Mouse (Mus musculus): Measurements from ENCODE around the gene Zzz3. TPM values are rescaled to one million over a fixed set of nuclear protein-coding genes. Genes with fewer than 3 reads are reported as not detected.

The Zzz3 gene
- total RNA-seq, 2 experiments from 2014 or later, result 66.1 to 70.7 TPM

DNA sequence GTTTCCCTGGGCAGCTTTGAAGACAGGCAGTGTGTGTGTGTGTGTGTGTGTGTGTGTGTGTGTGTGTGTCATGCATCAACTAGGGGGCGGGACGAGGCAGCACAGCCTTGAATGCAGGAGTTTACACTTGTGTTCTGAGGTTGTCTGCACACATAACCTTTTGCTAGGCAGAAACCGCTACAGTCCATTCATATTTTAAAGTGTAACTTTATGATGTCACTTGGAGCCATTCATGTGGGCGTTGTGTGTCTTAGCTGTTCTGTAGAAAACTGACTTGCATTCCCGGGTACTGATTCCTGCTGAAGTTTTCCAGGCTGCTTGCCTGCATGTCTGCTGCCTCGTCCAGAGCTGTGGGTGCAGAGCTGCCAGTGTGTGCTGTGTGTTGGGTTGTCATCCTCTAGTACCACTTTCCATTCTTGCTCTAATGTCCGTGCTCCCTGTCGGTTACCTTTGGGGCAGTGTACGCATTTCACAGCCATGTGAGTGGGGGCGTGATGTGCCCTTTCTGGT, 66.8 kb downstream of the Zzz3 start:
- ATAC-seq (replicated peaks; ENCODE audit: low FRiP score, low TSS enrichment, poor library complexity, severe bottlenecking), result no peak

DNA sequence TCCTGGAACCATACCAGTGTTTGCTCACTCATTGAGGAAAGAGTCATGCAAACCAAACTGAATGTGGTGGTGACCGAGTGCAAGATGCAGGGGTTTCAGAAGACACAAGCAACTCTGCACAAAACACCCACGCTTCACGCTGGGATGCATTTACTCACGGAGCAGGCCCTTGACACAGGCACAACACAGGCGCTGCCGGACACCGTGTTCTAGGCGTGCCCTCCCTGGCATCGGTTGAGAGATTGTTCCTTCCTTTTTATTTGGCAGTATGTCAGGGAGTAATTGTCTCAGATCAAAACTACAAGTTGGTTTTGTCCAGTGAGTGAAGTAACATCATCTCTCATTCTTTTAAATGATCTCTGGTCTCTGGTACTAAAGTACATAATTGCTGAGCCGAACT, 67.6 kb downstream of the Zzz3 start:
- ATAC-seq (replicated peaks; ENCODE audit: low FRiP score, low TSS enrichment, poor library complexity, severe bottlenecking), result no peak

DNA sequence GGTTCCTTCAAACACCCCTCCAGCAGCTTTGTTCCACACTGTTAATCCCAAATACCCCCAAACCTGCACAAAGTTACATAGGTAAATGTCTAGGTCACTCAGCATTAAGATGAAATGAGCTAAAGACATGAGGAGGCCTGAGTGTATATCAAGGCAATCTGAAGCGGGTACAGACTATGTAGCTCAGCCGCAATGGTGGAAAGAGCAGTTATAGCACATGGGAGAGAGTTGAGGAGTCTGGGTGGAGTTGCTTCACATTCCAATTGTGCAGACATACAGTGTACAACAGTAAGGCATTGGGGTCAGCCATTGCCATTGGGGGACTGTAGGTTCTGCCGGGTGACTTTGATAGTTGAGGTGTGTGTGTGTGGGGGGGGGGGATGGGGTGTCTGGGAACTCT, 69.2 kb downstream of the Zzz3 start:
- no peak for ATAC-seq (replicated peaks; ENCODE audit: low FRiP score, low TSS enrichment, poor library complexity, severe bottlenecking)

DNA sequence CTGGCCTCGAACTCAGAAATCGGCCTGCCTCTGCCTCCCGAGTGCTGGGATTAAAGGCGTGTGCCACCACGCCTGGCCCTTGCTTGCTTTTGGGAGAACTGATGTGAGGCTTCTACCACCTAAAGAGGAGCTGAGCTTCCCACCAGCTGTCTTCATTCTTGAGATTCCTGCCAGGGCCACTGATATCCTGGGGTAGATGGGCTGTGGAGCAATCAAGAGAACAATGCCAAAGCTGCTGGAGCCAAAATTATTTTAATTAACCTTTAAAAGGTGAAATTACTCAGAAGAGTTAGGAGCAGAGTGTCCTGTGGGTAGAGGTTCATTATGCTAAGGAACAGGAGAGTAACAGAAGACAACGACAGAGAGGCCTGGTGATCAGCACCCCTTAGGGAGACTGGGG, 70.1 kb downstream of the Zzz3 start:
- no peak for ATAC-seq (replicated peaks; ENCODE audit: low FRiP score, low TSS enrichment, poor library complexity, severe bottlenecking)

DNA sequence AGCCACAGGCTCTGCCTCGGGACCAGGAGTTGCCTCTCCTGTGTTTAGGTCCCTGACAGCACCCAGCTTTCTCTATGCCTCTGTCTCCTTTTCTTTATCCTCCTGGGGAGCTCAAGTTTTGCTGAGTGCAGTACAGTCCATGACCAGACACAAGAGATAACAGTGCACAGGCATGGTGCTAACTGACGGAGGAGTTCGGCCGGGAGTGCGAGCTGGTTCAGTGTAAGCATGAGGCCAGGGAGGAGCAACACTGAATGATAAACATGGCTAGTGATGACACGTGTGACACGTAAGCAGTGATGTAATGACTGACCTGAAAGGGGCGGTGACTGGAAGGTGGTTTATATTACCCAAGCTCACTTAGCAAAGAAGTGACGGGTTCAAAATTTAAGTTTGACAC, 71.6 kb downstream of the Zzz3 start:
- ATAC-seq (replicated peaks; ENCODE audit: low FRiP score, low TSS enrichment, poor library complexity, severe bottlenecking), result peak; percentile 78

DNA sequence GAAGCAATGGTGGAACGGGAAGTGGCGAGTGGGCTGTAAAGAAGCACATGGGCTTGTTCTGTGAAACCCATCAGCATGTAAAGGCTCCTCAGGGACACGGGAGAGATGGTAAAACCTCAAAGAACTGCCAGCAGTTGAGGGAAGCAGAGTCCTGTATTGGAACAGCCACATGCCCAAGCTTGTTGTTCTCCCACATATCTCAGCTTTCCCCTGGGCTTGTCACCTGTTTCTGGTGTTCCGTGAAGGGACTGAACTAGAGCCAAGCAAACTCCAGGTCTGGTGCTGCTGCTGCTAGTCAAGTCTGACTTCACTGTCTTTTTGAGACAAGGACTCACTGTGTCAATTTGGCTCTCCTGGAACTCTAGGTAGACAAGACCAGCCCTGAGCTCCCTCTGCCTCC, 72.0 kb downstream of the Zzz3 start:
- 0 out of 2 replicates have a peak, but pooled peaks have one; percentile 28 for ATAC-seq (replicated peaks; ENCODE audit: low FRiP score, low TSS enrichment, poor library complexity, severe bottlenecking)

DNA sequence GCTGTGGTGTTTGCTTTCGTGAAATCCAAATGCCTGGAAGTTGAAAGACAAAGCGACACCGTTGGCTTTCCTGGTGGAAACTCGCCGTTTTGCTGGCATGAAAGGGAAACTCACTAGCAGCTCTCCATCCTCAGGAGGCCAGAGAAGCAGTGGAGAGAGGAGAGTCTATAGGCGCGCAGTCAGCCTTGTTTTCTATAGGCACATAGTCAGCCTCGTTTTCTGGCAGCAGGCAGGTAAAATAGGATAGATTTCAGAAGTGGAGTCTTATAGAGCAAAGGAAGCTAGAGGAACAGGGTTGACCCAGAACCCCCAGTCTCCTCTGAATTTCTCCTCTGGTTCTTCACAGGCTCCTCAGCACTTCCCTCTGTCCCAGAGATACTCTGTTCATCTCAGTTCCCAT, 72.8 kb downstream of the Zzz3 start:
- ATAC-seq (replicated peaks; ENCODE audit: low FRiP score, low TSS enrichment, poor library complexity, severe bottlenecking), result no peak

DNA sequence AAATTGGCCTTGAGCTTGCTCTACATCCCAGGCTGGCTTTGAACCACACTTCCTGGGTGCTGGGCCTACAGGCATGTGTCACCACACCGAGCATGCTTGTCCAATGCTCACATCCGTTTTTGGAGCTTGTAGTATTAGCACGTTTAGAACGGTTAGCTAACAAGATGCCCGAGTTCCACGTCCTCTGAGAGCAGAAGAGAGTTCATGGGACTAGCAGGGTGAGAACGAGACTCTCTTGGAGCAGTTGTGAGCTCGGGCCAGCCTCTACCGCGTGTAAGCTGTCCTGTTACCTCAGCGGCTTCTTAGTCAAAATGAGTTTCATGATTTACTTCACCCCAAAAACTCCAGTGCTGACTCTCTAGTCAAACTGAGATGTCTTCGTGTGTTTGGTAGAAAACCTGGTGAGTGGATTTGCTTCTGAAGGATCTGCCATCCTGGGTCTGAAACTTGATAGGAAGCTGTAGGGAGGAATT, 73.3 kb downstream of the Zzz3 start:
- ATAC-seq (replicated peaks; ENCODE audit: low FRiP score, low TSS enrichment, poor library complexity, severe bottlenecking), result no peak

DNA sequence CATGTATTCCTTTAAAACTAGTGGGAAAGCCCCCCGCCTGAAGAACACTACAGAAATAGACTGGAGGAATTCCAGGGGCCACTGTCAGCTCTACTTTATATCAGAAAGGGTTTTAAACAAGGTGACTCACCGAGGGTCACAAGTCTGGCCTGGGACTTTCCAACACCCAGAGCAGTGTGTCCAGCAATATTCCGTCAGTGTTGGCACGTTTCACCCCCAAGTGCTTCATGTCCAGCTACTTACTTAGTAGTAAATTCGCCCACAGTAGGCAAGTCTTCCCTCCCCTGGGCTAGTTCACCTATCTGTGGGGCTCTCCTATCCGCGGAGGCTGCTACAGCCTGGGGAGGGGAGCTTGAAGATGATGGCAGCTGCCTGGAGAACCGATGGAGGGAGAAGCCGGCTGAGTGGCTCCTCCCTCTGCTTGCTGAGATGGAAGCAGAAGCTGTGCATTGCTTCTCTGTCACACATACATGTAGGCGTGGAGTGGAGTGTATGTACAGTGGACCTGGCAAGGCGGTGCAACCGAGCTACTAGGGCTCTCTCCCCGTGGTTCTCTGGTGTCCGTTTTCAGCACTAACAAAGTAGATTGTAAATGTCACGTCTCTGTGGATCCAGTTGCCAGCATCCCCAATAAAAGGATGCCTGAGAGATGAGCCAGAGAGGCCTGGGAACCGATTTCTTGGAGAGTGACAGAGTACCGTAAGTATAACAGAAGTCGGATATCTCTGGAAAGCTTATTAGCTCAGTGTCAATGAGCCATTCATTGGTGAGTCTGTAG, 74.3 kb downstream of the Zzz3 start:
- ATAC-seq (replicated peaks; ENCODE audit: low FRiP score, low TSS enrichment, poor library complexity, severe bottlenecking), result no peak

DNA sequence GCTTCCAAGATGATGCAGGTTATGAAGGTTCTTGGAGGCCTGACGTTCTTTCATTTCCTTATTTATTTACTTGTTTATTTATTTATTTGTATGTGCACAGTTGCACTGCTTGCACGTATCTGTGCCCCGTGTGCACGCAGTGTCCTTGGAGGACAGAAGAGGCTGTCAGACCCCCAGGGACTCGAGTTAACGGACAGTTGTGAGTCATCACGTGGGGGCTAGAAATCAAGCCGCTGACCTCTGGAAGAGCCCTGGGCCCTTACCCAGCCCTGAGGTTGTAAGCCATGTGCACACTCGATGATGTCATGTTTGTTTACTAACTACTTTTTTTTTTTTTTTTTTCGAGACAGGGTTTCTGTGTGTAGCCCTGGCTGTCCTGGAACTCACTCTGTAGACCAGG, 75.1 kb downstream of the Zzz3 start:
- no peak for ATAC-seq (replicated peaks; ENCODE audit: low FRiP score, low TSS enrichment, poor library complexity, severe bottlenecking)

DNA sequence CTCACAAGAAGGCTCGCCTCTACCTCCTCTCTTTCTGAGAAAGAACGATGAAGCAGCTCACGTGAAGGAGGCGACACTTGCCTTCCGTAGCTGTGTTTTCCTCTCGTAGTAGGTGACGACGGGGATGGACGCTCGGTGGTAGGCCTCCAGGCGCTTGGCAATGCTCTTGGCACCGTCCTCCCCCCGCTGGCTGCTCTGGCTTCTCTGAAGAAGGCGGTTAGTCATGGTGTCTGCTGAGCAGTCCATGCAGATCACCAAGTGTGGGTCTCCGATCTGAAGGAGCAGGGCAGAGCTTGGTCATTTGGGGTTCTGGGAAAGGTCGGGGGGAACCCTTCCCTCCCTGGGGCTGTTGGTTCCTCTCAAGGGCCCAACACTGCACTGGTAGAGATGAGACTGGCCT, 77.4 kb downstream of the Zzz3 start:
- no peak for ATAC-seq (replicated peaks; ENCODE audit: low FRiP score, low TSS enrichment, poor library complexity, severe bottlenecking)

DNA sequence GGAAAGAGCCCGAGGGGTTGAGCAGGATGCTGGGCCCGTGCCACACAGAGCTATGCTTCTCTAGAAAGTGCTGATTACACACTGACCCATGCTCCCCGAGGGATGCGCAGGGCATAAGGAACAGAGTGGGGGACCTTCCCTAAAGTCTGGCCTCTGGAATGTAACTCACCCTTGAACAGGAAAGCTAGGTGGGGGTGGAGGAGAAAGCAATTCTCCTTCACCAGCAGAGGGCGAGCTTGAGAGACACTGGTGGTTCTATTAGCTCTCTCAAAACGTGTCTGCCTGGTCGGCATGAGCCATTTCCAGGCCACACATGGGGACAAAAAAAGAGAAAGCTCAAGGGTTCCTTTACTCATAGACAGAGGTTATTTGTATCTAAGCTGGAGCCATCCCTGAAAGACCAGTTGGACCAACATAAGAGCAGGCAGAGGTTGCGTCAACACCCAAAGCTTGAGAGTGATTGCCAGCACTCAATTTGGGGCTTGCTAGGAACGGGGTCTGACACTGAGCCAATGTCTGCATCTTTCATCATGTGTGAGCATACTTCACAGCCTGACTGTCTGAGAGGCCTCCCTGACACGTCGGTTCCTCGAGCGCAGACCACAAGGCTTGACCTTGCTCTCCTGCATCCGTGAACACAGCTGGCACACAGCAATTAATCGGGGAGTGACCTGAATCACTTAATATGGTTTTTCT, 79.5 kb downstream of the Zzz3 start:
- peak; percentile 42; the same call in 1 of the 2 replicates for ATAC-seq (replicated peaks; ENCODE audit: low FRiP score, low TSS enrichment, poor library complexity, severe bottlenecking)

DNA sequence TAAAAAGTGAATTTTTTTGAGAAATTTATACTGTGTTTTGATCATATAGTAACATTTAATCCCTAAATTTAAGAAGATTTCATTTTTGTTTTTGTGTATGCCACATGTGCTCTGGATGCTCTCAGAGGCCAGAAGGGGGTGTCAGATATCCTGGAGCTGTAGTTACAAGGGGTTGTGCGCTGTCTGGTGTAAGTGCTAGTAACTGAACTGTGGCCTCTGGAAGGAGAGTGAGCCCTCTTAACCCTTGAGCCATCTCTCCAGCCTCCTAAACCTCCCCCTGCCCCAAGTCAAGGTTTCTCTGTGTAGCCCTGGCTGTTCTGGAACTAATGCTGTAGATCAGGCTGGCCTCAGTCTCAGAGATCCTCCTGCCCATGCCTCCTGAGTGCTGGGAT, 80.0 kb downstream of the Zzz3 start:
- ATAC-seq (replicated peaks; ENCODE audit: low FRiP score, low TSS enrichment, poor library complexity, severe bottlenecking), result no peak

DNA sequence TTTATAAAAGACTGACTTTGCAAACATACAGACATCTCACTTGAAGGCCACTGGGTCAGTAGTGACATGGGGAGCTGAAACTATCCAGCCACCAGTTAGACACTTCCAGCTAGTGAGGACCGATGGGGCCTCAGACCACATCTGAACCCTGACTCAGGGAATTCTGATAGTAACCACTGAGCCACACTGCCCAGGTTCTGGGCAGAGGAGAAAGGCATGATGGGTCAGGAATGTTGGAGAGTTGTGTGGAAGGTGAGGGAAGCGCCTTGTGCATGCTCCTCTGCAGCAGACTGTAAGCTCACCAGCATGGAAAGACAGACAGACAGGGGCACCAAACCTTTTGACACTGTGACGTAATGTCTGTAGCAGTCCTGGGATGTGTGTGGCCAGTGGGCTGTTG, 80.6 kb downstream of the Zzz3 start:
- ATAC-seq (replicated peaks; ENCODE audit: low FRiP score, low TSS enrichment, poor library complexity, severe bottlenecking), result no peak

DNA sequence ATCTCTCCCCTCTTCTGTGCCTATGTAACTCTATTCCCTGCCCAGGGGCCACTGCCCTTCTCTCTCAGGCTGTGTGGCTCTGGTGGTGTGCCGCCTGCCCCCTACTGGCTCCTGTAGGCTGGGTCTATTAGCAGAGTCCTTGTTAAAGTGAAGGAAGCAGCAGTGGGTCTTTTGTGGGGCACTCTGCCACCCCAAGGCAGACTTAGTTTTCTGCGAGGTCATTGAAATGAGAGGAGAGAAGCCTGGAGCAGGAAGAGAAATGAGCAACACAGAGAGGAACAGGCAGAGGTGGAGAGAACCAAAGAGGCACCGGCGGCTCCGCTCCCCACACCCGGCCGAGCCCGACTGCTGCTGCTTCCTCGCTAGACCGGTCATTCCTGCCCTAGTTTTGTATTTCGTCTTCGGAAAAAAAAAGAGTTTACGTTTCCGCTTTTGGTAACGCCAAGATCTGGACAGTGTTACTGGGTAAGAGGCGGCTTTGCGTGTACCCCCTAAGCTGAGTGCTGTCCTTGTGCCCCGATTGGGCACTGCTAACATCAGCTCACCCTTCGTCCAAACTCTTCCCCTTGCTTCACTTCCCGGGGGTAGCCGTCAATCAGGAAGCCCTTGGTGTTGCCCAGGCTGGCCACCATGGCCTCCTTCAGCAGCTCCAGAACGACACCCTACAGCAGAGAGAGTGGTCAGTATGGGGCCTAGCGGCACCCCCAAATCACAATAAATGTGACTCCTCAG, 82.7 kb downstream of the Zzz3 start:
- peak; percentile 79 for ATAC-seq (replicated peaks; ENCODE audit: low FRiP score, low TSS enrichment, poor library complexity, severe bottlenecking)

DNA sequence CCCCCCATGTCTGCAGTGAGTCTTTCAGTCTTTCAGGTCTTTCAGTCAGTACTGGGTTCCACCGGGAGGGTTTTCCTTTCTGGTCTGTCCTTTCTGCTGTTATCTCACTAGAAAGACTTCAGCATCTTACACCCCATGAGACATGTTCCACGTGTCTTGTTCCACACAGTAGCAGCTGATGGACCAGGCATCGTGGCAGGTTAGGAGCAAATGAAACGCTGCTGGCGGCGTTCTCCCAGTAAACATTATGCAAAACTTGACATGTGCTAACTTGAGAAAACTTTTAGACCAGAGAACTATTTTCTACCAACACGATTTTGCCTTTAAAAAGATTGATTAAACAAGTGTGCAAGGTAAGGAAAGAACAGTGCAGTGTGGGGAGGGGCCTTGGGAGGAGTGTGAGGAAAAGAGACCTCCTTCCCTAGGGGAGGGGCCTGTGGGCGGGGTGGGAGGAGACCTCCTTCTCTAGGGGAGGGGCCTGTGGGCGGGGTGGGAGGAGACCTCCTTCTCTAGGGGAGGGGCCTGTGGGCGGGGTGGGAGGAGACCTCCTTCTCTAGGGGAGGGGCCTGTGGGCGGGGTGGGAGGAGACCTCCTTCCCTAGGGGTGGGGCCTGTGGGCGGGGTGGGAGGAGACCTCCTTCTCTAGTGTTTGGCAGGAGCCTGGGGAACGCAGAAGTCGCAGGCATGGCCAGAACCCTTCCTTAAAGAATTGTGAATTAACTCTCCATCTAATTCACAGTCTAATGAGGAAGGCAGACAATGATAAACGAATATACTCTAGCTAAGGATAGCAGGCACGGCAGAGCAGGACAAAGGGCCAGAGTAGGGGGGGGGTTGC, 83.5 kb downstream of the Zzz3 start:
- peak; percentile 77 for ATAC-seq (replicated peaks; ENCODE audit: low FRiP score, low TSS enrichment, poor library complexity, severe bottlenecking)

DNA sequence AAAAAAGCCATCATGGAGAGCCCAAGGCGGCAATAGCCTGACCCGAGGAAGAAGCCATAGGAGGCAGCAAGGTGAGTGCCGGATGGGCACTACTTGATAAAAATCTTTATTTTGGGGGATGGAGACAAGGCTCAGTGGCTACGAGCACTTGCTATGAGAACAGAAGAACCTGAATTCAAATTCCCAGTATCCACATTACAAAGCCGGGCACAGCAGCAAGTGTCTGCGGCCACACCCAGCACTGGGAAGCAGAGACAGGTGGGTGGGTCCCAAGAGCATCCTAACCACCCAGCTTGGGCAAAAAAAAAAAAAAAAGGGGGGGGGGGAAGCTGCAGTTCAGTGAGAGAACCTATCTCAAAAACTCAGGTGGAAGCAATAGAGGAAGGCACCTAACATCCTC, 85.1 kb downstream of the Zzz3 start:
- no peak for ATAC-seq (replicated peaks; ENCODE audit: low FRiP score, low TSS enrichment, poor library complexity, severe bottlenecking)

DNA sequence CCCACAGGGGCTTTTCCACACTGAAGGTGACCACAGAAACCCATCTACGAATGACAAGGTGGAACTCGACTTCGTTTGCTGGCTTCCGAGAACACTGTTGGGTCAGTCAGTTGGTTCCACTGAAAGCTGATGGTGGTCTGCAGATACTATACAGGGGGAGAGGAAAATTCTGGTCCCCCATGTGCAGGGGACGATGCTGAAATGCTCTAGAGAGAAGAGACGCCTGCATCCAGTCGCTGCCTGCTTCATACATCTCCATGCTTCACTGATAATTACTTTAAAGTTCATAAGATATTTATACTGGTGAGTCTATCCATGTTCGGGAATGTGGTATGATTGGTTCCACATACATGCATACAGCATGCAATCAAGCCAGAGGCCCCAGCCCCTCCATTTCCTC, 86.9 kb downstream of the Zzz3 start:
- no peak for ATAC-seq (replicated peaks; ENCODE audit: low FRiP score, low TSS enrichment, poor library complexity, severe bottlenecking)

DNA sequence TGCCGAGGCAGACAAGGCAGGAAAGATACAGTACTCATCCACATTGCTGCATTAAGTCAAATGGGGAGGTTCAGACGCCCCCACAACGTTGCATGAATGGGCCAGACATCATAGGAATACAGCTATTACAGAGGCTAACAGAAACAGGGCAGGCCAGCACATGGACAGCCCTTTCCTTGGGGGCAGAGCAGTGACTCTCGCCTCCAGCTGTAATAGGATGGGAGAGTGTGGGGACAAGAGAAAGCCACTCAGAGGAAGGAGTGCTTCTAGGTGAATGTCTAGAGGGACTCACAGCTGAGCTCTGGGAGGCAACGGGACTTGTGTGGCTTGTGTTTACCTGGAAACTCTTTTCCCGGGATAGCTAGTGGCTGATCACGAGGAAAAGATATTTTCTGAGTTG, 88.5 kb downstream of the Zzz3 start:
- no peak for ATAC-seq (replicated peaks; ENCODE audit: low FRiP score, low TSS enrichment, poor library complexity, severe bottlenecking)
